ENCODE assay signal across 8 mouse cellular contexts in genomic region chr3:84040476-84041082, GRCm38 (mm10). TPM values are rescaled to one million over a fixed set of nuclear protein-coding genes. Genes with fewer than 3 reads are reported as not detected.
DNase-seq lines count a peak whose midpoint lies in the region; ATAC-seq and TF ChIP-seq lines count a peak whose summit lies in the region.

No protein-coding gene starts in this region.

- H3K4me1 ChIP-seq in bone marrow, adult 2 months (ENCODE audit: control insufficient read depth, insufficient read depth, low read length), result no peaks in the 10 kb centered on the region; the same call in 1 of the 2 replicates
- H3K4me1 ChIP-seq in forebrain, embryonic 16.5 days (replicated peaks; ENCODE audit: control insufficient read depth, insufficient read depth, low read length), result peaks cover 31% of the 10 kb centered on the region
- peaks cover 30% of the 10 kb centered on the region for H3K4me1 ChIP-seq in lung, embryonic 15.5 days
- 0 out of 2 replicates have a peak, but pooled peaks cover 2% of the 10 kb centered on the region for H3K4me1 ChIP-seq in olfactory bulb, adult 2 months (ENCODE audit: control insufficient read depth, insufficient read depth, low read length)

- TF ChIP-seq CTCF in bone marrow, adult 2 months (IDR thresholded peaks at IDR 0.05; ENCODE audit: control insufficient read depth, insufficient read depth, low read length), result peak; percentile 26; the same call in 1 of the 2 replicates
- TF ChIP-seq CTCF in olfactory bulb, adult 2 months (IDR thresholded peaks at IDR 0.05; ENCODE audit: insufficient read depth, low read depth, low read length), result no peak

- peak; percentile 57 for DNase-seq in retina, postnatal 7 days (ENCODE audit: low read depth, low spot score)
- DNase-seq in retina, postnatal 1 day, result no peak
- DNase-seq in thymus, postnatal 10 days (ENCODE audit: low spot score in 2 of 2), result no peak

- peak overlapping the region; percentile 98 for H3K27ac ChIP-seq in bone marrow, adult 2 months (ENCODE audit: control insufficient read depth, insufficient read depth, low read depth, low read length, poor library complexity)
- H3K27ac ChIP-seq in forebrain, embryonic 16.5 days (ENCODE audit: low read length), result peak overlapping the region; percentile 95
- H3K27ac ChIP-seq in lung, embryonic 15.5 days, result peak overlapping the region; percentile 94
- peak overlapping the region; percentile 87 for H3K27ac ChIP-seq in olfactory bulb, adult 2 months (ENCODE audit: insufficient read depth, low read depth, low read length)

- no peaks in the 10 kb centered on the region for H3K27me3 ChIP-seq in forebrain, embryonic 16.5 days (replicated peaks; ENCODE audit: control insufficient read depth, insufficient read depth, low read length)
- no peaks in the 10 kb centered on the region for H3K27me3 ChIP-seq in lung, embryonic 15.5 days

- no peaks in the 10 kb centered on the region for H3K9me3 ChIP-seq in forebrain, embryonic 16.5 days (ENCODE audit: control insufficient read depth, low read length)
- H3K9me3 ChIP-seq in lung, embryonic 15.5 days, result no peaks in the 10 kb centered on the region

- ATAC-seq in forebrain, embryonic 16.5 days, result peak; percentile 47
- peak; percentile 77 for ATAC-seq in inflammation-experienced regulatory T-cells, adult 6 months
- peak; percentile 55 for ATAC-seq in lung, embryonic 15.5 days (ENCODE audit: borderline replicate concordance, extremely low read depth, low FRiP score, low TSS enrichment)

- TF ChIP-seq POLR2A in bone marrow, adult 2 months (IDR thresholded peaks at IDR 0.05; ENCODE audit: borderline replicate concordance, control insufficient read depth, low read depth, low read length), result no peak
- TF ChIP-seq POLR2A in olfactory bulb, adult 2 months (IDR thresholded peaks at IDR 0.05; ENCODE audit: insufficient read depth, low read depth, low read length), result no peak

- no peaks in the 10 kb centered on the region for H3K36me3 ChIP-seq in forebrain, embryonic 16.5 days (ENCODE audit: control insufficient read depth, insufficient read depth)
- H3K36me3 ChIP-seq in lung, embryonic 15.5 days, result no peaks in the 10 kb centered on the region

- under 1% methylated on average over 23 of the region's 23 CpGs for WGBS in bone marrow, adult 2 months
- 2% methylated on average over 23 of the region's 23 CpGs for WGBS in forebrain, embryonic 16.5 days
- WGBS in lung, embryonic 15.5 days, result 1% methylated on average over 23 of the region's 23 CpGs
- WGBS in olfactory bulb, adult 2 months, result 3% methylated on average over 23 of the region's 23 CpGs

- peak overlapping the region; percentile 91 for H3K9ac ChIP-seq in forebrain, embryonic 16.5 days (replicated peaks; ENCODE audit: low read depth, low read length)
- peak overlapping the region; percentile 47 for H3K9ac ChIP-seq in lung, embryonic 15.5 days

- H3K4me2 ChIP-seq in forebrain, embryonic 16.5 days (ENCODE audit: low read length), result peak overlapping the region; percentile 91
- peak overlapping the region; percentile 98 for H3K4me2 ChIP-seq in lung, embryonic 15.5 days

- H3K4me3 ChIP-seq in bone marrow, adult 2 months (replicated peaks; ENCODE audit: control insufficient read depth, low read depth, low read length), result peak overlapping the region; percentile 68
- peak overlapping the region; percentile 76 for H3K4me3 ChIP-seq in forebrain, embryonic 16.5 days (replicated peaks; ENCODE audit: low read length)
- H3K4me3 ChIP-seq in lung, embryonic 15.5 days, result peak overlapping the region; percentile 83
- peak overlapping the region; percentile 73 for H3K4me3 ChIP-seq in olfactory bulb, adult 2 months (ENCODE audit: insufficient read depth, low read depth, low read length)

RNA-seq across cellular contexts. Expression of gene Tmem131l, which starts 0.6 kb away (rescaled TPM):
- 332 and 484 TPM in 2 replicates for polyA plus RNA-seq in bone marrow, adult 2 months (2011; ENCODE audit: insufficient read depth, insufficient read length, low replicate concordance, missing spikeins)
- 129 and 134 TPM in 2 replicates for polyA plus RNA-seq in forebrain, embryonic 16.5 days (2015; fragmentation: Nextera tagmentation; extraction: Ambion mirVana)
- polyA plus RNA-seq in inflammation-experienced regulatory T-cells, adult 6 months (2017; shearing (Covaris generic)), result 10 to 100 TPM; 34.7 to 39.7 (median 36.1) TPM
- polyA plus RNA-seq in lung, embryonic 15.5 days (2015; fragmentation: Nextera tagmentation; extraction: Ambion mirVana), result 41.6 and 55.9 TPM in 2 replicates
- 112 TPM in 1 of 2 replicates, not detected in the other for polyA plus RNA-seq in olfactory bulb, adult 2 months (2012; ENCODE audit: insufficient read depth, insufficient read length, low replicate concordance, missing spikeins)
